Mouse (Mus musculus): ENCODE results near the gene Dync1h1.
A peak's percentile ranks its signal among the peaks of the same experiment; 100 is the strongest.
"Not testable (repeated sequence)": the region's sequence is repeated elsewhere in the genome, so short reads cannot be mapped to it uniquely, and the experiment has no call there.

The Dync1h1 gene

DNA sequence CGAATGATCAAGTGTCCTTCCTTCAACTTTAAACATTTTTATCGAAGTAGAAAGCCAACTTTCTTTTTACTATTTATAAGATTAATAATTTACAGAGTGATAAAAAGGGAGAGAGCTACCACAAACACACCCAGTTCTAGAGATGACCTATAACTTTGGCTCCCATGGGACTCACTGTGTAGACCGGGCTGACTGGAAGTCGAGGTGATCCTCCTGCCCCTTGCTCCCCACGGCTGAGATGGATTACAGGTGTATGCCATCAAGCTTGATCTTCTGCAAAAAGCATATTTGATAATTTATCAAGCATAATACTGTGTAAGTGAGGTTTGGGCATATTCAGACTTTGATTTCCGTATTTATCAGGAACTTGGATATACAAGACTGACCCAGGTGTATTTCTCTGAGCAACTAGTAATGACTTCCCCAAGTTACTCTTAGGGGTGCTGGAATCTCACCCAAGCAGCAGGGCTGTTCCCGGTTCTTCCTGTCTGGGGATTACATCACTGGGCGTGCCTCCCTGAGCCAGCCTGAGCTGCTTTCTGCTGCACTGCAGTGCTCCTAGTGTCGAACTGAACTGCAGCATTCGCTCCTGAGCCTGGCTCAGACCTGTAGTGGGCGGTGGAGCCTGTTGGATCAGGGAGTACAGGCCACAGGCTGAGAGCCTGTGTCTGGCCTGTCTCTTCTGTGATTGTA is 7.4 kb downstream of the Dync1h1 start:
- DNase-seq: peak; percentile 66

DNA sequence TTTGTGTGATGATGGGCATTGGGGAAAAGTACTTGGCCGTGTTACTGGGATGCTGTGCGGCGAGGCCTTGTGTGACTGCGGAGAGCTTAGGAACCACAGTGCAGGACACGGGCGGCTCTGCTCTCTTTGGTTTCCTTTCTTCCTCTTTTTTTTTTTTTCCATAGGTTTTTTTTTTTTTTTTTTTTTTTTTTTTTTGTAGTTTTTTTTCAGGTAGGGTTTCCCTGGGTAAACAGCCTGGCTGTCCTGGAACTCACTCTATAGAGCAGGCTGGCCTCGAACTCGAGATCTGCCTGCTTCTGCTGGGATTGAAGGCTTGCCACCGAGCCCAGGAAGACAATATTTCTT is 7.9 kb downstream of the Dync1h1 start:
- DNase-seq: no peak

DNA sequence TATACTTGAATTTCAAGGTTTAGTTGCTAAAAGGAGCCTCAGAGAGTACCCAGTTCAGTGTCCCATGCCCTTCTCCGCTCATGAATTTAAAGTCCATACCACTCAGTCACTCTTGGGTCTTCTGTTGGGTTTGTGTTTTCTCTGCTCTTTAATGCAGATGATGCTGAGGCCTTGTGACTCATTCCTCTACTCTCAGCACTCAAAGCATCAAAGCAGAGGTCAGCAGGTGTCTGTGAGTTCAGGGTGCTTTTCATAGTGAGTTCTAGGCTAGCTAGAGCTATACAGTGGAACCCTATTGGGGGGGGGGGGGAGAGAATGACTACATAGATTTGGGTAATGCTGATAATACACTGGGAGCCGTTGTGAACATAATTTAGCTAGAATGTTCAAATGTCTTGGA is 9.5 kb downstream of the Dync1h1 start:
- no peak for DNase-seq

DNA sequence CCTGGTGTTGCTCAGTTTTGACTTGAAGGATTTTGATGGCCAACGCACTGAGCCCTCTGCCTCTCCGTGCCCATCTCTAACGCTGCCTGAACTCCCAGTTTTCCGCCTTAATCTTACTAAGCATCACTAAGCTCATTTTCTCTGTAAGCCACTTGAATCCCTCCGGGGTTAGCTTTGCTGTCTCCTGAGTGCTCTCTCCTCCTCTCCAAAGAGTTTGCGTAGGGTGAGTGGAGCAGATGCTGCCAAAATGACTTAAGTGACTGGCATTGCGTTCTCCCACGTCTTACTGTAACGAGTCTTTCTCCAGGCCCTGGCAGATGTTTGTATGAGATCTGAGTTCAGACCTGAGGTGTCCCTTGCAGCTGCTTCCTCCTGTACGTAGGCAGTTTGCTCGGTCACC is 28.8 kb downstream of the Dync1h1 start:
- no peak for DNase-seq

DNA sequence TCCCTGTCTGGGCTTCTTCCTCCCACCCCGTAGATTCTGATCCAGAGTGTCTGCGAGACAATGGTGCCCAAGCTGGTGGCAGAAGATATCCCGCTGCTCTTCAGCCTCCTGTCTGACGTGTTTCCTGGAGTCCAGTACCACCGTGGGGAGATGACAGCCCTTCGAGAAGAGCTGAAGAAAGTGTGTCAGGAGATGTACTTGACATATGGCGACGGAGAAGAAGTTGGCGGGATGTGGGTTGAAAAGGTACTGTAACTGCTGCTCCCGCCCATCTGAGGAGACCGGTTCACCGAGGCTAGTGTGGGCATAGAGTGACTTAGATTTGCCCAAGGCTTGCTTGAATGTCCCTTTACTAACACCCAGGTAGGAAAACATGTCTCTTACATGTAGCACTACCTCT is 35.0 kb downstream of the Dync1h1 start:
- DNase-seq: peak; percentile 75

DNA sequence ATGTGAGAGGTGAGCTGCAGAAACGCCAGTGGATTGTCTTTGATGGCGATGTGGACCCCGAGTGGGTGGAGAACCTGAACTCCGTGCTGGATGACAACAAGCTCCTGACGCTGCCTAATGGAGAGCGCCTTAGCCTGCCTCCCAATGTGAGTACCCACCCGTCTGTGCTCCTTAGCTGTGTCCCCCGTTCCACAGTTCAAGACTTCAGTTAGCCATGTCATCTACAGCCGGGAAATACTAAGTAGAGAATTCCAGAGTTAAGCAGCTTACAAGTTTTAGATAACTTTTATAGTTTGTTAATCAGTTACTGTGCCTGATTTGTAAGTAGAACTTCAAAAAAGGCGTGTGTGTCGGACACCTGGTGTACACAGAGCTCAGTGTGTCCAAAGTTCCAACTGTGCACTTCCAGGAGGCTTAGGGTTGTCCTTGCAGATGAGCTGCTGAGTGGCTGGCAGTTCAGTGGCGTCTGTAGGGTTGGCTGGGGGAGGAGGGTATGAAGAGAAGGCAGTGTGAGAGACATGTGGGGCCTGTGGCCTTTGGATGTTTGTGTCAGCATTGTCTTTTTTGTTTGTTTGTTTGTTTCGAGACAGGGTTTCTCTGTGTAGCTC is 36.4 kb downstream of the Dync1h1 start:
- no peak for DNase-seq

DNA sequence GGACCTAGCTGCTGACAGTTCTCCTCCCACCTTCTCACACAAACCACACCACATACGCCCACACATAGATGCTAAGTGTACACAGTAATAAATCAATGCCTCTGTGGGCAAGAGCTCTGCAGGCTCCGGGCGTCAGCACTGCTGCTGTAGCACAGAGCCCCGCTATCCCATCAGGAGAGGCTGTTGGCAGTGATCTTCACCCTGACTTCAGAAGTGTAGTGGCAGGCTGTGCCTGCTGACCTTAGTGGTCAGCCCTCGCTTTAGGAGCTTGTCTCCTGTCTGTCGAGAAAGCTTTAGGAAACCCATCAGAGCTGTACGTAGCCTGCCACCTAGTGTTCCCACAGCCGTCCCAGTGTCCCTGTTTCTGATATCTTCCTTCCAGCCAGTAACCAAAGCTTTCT is 49.0 kb downstream of the Dync1h1 start:
- DNase-seq: peak; percentile 57

DNA sequence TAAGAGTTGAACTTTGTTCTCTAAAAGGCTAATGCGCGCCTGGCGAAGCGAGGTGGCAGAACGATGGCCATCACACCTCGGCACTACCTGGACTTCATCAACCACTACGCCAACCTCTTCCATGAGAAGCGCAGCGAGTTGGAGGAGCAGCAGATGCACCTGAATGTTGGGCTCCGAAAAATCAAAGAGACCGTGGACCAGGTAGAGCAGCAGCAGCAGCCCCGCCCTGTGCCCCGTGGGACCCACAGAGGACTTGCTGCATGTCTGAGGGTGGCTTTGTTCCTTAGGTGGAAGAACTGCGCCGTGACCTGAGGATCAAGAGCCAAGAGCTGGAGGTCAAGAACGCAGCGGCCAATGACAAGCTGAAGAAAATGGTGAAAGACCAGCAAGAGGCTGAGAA is 50.2 kb downstream of the Dync1h1 start:
- DNase-seq: no peak

DNA sequence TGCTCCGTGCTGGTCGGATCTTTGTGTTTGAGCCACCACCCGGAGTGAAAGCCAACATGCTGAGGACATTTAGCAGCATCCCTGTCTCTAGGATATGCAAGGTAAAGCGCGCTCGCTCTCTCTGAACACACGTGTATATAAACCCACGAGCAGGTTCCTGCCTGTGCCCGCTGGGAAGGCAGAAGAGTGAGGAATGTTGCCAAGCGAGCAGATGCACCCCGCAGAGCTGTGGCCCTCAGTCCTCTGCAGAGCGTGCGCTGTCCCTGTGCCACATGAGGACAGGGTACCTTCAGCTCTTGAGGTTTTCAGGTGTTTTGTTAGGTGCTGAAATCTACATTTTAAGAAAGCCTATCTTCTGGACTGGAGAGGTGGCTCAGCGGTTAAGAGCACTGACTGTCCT is 60.5 kb downstream of the Dync1h1 start:
- no peak for DNase-seq

DNA sequence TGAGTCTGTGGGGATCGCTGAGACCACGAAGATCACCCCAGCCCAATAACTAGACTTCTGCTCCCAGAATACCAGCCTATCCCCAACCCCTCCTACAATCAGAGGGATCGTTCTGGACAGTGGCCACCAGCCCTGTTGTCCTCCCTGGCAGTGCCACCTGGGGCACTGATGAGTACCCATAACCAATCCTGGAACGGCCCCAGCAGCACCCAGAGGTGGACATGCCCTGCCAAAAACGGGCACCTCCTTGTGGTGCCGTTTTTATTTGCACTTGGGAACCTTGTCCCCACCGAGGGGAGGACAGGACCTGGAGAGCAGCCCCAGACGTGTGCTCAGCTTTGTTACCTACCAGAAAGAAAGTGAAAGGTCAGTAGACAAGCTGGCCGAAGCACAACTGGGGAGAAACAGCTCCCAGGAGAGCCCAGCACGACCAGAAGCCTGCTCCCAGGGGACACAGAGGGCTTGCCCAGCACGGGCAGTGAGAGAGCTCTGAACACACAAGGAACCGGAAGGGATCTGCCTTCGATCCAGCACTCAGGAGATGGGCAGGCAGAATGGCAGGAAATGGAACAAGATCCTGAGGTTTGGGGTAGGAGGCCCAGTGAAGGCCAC is 66.3 kb downstream of the Dync1h1 start:
- DNase-seq: no peak

DNA sequence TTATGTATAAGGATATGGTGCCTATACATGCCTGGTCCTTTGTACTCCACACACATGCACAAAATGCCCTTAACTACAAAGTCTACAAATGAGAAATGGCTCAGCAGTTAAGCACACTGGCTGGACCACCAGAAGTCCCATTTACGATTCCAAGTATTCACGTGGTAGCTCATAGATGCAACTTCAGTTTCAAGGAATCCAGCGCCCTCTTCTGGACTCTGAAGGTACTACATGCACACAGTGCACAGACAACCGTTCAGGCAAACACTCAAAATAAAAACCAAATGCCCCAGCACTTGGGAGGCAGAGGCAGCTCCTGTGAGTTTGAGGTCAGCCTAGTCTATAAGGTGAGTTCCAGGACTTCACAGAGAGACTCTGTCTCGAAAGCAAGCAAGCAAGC is 73.0 kb downstream of the Dync1h1 start:
- no peak for DNase-seq

DNA sequence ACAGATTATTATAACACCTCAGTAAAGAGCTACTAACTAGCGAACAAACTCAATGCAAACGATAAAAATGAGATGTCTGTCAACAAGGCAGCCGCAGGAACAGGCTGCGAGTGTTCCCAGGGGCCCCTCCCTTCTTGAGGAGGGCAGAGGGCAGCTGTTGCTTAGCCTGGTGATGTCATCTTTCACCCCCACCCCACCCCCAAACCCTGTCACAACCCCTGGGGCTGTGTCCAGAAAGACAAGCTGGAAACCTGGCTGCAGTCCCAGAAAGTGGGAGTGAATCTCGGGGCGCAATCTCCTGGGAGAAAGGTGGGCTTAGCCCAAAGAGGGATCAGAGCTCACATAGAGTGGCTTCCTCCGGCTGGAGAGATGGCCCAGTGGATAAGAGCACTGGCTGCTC is 79.9 kb downstream of the Dync1h1 start:
- DNase-seq: no peak

DNA sequence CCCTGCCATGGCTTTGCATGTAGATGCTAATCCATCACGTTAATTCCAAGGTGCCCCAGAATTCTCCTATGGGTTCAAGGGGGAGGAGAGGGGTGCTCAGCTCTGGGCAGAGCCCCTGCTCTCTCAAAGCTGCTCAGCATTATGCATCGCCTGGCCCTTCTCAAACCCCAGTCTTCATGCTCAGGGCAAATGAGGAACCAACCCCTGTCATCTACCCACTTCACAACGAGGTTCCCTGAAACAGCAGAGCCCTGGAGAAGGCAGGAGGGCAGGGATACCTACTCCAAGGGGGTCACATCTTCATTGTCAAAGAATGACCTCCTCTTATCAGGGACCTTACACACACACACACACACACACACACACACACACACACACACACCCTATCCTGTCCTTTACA is 80.6 kb downstream of the Dync1h1 start:
- DNase-seq: no peak

DNA sequence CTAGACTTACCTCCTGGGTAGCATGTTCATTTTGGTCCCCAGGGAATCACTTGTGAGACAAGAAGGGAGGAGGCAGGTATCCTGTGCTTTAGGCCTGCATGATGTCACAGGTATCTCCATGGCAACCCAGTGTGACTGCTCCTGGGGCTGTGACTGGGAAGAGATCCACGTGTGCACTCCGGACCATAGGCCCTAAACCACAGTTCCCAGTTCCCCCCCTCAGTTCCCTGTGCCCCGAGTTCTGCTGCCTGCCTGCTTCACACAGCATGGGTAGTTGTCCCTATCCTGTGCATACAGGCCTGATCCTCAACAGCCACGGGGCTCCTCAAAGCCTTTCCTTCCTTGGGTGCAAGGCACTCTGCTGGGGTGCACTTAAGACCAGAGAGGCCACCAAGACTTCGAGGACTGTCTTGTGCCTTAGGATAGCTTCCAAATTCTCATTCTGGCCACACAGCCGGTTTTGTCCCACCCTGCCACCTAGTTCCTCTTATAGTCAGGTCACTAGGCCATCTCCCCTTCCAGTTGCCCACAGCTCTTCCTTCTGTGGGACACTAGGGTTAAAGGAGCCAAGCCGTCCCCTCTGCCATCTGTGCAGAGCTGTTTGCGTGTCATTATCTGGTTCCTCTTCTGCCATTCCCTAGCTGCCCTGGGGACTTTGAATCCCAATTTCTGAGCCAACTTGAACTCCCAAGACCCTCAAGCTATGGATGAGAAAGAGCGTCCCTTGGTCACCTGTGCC is 81.5 kb downstream of the Dync1h1 start, which contains the start of gene 1700001K19Rik:
TSS of gene 1700001K19Rik (minus strand) at position 59 of the 739 bp plus-strand sequence.
- no peak for DNase-seq

DNA sequence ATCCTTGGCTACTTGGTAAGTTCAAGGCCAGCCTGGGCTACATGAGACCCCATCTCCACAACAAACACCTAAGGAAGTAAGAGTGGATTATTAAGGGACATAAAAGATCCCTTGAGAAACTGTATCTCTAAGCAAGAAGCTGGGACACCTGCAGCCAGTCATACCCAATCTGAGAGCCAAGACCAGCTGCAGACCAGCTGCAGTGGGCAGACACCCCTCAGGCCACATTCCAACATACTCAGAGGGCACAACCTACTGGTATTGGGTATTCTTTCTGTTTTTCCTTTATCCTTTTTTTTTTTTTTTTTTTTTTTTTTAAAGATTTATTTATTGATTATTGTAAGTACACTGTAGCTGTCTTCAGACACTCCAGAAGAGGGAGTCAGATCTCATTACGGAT is 82.3 kb downstream of the Dync1h1 start:
- no peak for DNase-seq

DNA sequence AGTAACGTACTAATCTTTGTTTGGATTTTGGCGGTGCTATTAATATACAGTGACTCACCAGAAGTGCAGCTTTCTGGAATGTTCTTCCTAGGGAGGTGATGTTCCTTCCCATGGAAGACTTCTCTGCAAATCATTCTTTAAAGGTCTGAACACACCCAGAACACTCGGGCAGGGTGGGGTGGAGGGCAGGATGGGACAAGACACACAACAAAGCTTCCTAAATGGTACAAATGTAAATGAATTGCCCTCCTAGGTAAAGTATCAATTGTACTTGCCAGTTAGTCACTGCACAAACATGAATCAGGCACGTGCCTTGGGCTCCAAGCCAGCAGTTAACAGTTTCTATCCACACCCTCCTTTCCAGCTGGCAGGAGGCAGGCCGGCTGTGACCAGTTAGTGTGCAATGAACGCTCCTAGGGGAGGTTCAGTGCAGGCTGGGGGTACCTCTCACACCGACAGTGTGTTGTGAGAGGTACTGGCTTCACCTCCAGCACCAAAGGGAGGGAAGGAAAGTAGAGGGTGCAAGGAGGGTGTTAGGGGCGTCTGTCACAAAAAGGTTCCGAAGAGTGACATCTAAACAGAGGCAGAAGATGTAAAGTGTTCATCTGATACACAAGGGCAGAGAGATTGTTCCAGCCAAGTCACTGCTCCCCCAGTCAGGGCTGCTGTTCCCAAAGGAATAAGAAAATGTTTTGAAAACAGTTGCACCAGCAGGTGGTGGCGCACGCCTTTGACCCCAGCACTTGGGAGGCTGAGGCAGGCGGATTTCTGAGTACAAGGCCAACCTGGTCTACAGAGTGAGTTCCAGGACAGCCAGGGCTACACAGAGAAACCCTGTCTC is 86.9 kb downstream of the Dync1h1 start:
- peak; percentile 52 for DNase-seq

DNA sequence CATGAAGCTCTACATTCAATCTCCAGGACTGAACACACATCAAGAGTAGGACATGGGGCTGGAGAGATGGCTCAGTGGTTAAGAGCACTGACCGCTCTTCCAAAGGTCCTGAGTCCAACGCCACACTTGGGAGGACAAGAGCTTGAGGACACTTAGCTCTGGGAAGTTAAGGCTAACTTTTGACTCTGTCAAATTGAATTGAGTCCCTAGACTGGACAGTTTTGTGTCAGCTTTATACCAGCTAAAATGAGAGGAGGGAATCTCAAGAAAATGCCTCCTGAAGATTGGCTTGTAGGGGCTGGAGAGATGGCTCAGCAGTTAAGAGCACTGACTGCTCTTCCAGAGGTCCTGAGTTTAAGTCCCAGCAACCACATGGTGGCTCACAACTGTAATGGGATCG is 87.7 kb downstream of the Dync1h1 start:
- not testable (repeated sequence) for DNase-seq

DNA sequence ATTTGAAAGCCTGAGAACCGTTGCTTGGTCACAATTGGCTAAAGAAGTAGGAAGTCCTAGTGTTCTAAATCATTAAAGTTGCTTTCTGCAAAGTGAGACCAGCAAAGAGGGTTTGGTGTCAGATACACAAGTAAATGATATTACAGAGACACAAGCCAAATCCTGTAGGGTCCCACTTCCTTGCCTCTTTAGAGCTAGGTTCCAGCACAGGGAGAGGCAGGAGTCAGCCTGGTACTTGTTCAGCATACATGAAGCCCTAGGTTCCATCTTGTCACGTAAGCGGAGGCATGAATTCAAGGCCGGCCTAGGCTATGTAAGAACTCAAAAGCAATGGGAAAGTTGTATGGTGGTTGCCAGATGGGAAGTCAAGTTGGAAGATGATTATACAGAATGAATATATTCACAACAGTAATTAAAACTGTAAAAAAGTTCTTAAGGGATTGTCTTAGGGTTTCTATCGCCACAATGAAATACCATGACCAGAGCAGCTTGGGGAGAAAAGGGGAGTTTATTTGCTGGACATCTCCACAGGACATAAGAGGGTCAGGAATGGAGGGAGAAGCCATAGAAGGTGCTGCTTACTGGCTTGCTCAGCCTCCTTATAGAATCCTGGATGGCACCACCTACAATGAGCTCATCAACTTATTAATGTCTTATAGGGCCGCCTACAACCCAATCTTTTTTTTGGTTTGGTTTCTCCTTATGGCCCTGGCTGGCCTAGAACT is 88.8 kb downstream of the Dync1h1 start:
- no peak for DNase-seq

DNA sequence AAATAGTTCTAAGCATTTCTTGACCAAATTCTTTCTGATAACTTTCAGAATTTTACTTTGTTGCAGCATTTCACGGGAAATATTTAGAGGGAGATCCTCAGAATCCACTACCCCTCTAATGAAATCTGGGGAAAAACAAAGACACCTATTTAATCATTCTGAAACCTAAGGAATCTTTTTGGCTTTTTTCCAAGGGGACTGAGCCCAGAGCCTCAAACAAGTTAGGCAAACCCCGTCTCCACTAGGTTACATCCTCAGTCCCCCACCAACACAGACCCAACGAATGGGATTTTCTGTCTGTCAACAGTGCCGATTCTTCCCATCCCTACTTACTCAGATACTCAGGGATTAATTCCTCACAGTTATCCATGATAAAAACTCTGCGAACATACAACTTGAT is 92.1 kb downstream of the Dync1h1 start:
- DNase-seq: not testable (repeated sequence)

DNA sequence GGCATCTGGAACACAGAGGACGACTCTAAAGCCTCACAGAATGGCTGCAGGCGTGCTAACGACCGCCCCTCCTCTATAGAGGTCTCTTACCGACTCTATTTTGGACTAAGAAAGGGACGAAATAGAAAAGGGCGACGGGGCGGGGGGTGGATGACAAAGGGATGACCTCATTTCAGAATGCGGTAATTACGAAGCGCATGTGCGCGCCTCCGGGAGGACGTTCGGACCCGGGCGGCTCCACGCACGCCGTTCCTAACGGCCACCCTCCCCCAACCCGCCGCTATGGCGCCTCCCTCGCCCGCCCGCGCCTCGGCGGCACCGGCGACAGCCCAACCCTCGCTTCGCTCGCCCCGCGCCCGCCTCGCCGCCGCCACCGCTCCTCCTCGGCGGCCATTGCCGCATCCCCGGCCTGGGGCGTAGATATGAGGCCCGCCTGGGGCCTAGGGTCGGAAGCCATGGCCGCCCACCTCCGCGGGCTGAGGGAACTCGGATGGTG is 94.5 kb downstream of the Dync1h1 start:
- peak; percentile 71 for DNase-seq

DNA sequence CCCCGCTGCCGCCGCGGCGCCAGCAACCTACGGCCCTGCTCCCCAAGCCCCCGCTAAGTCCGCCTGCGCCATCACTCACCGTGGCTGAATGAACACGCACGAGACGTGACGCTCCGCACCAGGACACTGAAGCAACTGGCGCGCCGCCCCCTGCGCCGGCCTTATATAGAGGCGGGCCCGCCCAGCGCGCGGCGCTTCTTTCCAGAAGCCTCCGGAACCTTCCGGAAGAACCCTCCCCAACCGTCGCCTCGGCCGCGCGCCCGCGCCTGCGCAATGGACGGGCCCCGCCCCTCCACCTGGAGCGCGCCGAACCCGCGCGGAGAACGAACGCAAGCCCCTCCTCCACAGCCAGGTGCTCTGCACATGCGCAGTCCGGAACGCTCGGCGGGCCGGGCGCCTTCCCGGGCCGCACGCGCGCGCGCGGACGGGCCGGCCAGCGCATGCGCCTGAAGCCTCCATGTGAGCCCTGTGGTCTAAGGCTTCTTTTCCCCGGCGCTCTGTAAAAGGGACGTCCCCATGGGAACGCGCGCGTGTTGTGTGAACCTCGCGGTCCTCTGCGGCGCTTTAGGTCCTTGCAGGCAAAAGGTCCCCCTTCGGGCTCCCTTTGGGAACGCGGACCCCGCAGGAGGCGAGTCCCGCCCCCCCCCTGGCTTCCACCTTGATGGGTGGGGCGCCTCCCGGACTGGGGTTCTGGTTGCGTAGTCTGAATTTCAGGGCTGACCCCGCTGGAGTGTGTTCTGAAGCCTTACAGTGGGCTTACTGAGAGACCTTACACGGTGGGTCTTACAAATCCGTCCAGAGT is 95.1 kb downstream of the Dync1h1 start:
- DNase-seq: peak; percentile 96

All from right cerebral cortex, adult 18-20 months (tissue).